Mouse (Mus musculus) hindbrain, embryonic 10.5 days (tissue): ENCODE measurements around the gene Mn1. TPM values are rescaled to one million over a fixed set of nuclear protein-coding genes. Genes with fewer than 3 reads are reported as not detected.
A peak's percentile ranks its signal among the peaks of the same experiment; 100 is the strongest.

Experiments used
- DNase-seq: peaks from one replicate; pipeline ENCODE4 v3.0.0-alpha.2; 2017; ENCODE audit warnings: low spot score
- H3K27ac ChIP-seq: fragments of 300-500 bp; sonication (generic); 2 replicates; pipeline ENCODE4 v1.5.1; 2016; ENCODE audit warnings: mild to moderate bottlenecking, moderate library complexity
- H3K27me3 ChIP-seq: fragments of 300-500 bp; sonication (generic); 2 replicates; pipeline ENCODE4 v1.6.1; 2016; ENCODE audit warnings: mild to moderate bottlenecking; ENCODE audit not compliant: poor library complexity, insufficient read depth, severe bottlenecking
- H3K36me3 ChIP-seq: fragments of 300-500 bp; sonication (generic); 2 replicates; pipeline ENCODE4 v1.6.1; 2016; ENCODE audit warnings: mild to moderate bottlenecking, moderate library complexity
- H3K4me1 ChIP-seq: fragments of 300-500 bp; sonication (generic); replicated peaks from 2 replicates; pipeline ENCODE4 v1.6.1; 2016; ENCODE audit warnings: mild to moderate bottlenecking
- H3K4me3 ChIP-seq: fragments of 300-500 bp; sonication (generic); 2 replicates; pipeline ENCODE4 v1.5.1; 2016; ENCODE audit warnings: mild to moderate bottlenecking, moderate library complexity
- H3K9me3 ChIP-seq: fragments of 300-500 bp; sonication (generic); 2 replicates; pipeline ENCODE4 v1.6.1; 2016; ENCODE audit warnings: mild to moderate bottlenecking, moderate library complexity
- WGBS: fragments of 180-500 bp; shearing (Covaris S2); methylation state at CpG from one replicate; pipeline ENCODE4 v1.1.7; 2016; 5-methylcytosine and 5-hydroxymethylcytosine counted together
- polyA plus RNA-seq: library from polyadenylated mRNA; unstranded; fragments of >200 nt; fragmentation: Nextera tagmentation; extraction: Ambion mirVana; gene quantifications from 2 replicates; pipeline ENCODE4 v1.2.1, GENCODE M21; 2016

Mn1 gene
- polyA plus RNA-seq = 55.9 and 65.1 TPM in 2 replicates

GRCm38 (mm10) chr5:111416591-111417374, at the start of gene Mn1:
TSS of gene Mn1 (plus strand) at chr5:111417362.
- H3K4me1 ChIP-seq = peaks cover 75% of the 10 kb centered on the region
- H3K9me3 ChIP-seq = no peaks in the 10 kb centered on the region
- peaks cover 37% of the 10 kb centered on the region for H3K36me3 ChIP-seq
- H3K27ac ChIP-seq = peak within 1 kb of the TSS; percentile 99
- peaks cover 14% of the 10 kb centered on the region; the same call in 1 of the 2 replicates for H3K27me3 ChIP-seq
- peak within 1 kb of the TSS; percentile 99 for H3K4me3 ChIP-seq
- WGBS = under 1% methylated on average over 88 of the region's 88 CpGs
- peak; percentile 97 for DNase-seq

DNA sequence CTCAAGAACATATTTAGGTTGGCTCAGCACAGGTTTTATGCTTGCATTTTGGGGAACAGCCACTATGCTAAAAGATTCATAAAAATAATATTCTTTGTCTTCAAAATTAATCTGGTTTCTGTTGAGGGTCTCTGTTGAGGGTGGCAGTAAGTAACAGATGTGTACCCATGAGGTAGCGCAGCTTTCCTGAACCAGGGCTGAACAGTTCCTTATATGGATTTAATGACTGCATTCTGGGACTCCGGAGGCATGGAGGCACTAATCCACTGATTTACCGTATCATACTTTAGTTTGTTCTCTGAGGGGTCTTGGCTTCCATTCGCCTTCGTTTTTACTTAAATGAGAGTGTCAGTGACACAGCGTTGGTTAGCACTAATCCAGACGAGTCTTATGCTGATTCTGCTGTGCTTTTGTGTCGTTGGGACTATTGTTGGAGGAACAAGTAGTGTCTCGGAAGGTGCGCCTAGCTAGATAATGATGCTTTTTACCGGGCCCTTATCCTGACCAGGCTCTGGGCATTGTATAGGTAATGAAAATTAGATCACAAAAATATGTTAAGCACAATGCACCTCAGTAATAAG, 49.1 kb upstream of the Mn1 start:
- Histone ChIP-seq H3K27me3 (no peaks in the 10 kb centered on the region), H3K4me1 (peaks cover 21% of the 10 kb centered on the region), H3K27ac (peak overlapping the region; percentile 81), H3K4me3 (no peak overlapping the region), H3K36me3 (peaks cover 83% of the 10 kb centered on the region), H3K9me3 (no peaks in the 10 kb centered on the region)
- WGBS = 83% methylated on average over 11 of the region's 11 CpGs
- no peak for DNase-seq

DNA sequence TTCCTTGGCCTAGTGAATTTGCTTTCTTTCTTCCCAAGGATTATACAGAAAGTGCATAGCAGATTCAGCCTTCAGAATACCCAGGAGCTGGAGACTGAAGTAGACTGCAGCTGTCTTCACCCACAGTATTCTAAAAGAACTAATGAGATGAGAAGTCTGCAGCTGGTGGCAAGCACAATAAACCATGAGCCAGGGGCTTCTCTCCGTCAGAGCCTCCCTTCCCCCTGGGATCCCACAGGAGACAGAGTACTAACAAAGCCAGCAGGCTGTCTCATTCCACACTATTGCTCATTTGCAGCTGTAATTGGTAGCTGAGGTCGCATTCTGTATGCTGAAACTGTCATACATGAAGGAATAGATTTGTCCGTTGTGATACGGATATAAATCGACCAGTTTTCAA, 48.6 kb upstream of the Mn1 start:
- Histone ChIP-seq H3K4me1 (peaks cover 21% of the 10 kb centered on the region), H3K4me3 (no peak overlapping the region), H3K27me3 (no peaks in the 10 kb centered on the region), H3K36me3 (peaks cover 83% of the 10 kb centered on the region), H3K9me3 (no peaks in the 10 kb centered on the region), H3K27ac (peak overlapping the region; percentile 81)
- DNase-seq = peak; percentile 30
- 81% methylated on average over 5 of the region's 5 CpGs for WGBS

DNA sequence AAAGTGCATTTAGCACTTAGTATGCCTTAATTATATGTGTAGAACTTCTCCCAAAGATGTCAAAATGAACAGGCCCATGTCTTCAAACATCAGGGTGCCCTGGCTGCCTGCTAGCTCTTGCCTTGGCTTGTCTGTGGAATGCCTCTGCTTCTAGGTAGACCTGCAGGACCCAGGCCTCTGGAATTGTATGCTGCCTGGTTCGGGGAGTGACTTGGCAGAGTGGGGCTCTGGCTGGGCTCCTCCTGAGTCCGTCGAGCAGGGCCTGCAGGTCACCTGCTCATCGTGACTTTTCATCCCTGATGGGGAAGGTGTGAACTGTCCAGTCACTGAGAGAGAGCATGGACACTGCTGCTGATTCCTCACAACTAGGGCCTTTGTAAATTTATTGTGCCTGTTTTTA, 41.5 kb upstream of the Mn1 start:
- no peak for DNase-seq
- Histone ChIP-seq H3K4me1 (peaks cover 5% of the 10 kb centered on the region; the same call in 1 of the 2 replicates), H3K27me3 (no peaks in the 10 kb centered on the region), H3K4me3 (no peak overlapping the region), H3K9me3 (no peaks in the 10 kb centered on the region), H3K36me3 (peaks cover 98% of the 10 kb centered on the region), H3K27ac (no peak overlapping the region)
- WGBS = 88% methylated on average over 4 of the region's 4 CpGs

DNA sequence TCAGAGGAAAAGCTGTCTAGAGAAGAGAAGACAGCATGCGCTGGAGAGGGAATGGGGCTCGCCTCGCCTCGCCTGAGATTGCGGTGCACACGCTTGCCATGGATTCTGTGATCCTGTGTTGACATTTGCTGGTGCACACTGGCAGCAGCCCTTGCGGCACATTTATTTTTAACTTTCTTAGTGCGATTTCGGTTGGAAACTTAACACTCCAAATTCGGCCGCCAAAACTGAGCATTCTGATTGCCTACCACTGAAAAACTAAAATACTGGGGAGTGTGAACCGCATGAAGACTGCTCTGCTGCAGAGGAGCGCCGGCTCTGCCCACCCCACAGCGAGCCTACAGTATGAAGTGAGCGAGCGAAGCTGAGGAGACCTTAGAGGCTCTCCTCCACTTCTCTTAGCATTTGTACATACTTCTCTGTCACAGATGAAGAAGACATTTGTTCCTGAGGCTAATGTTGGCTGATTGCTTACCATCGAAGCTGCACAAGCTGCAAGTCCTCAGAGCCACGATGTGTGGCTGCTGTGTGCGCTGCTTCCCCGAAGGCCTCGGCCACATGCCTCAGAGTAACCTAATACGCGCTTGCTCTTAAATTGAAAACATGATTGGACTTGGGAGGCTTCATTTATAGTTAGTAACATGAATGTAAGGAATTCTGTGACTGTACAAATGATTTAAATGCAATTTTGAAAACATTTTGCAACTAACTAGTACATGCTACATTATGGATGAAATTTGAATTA, 40.7 kb upstream of the Mn1 start:
- WGBS = 91% methylated on average over 24 of the region's 24 CpGs
- no peaks in the 10 kb centered on the region for H3K9me3 ChIP-seq

GRCm38 (mm10) chr5:111378126-111378993, 38.8 kb upstream of the Mn1 start:
- no peak for DNase-seq
- 70% methylated on average over 7 of the region's 7 CpGs for WGBS
- Histone ChIP-seq H3K9me3 (no peaks in the 10 kb centered on the region), H3K27me3 (no peaks in the 10 kb centered on the region), H3K27ac (no peak overlapping the region), H3K4me3 (no peak overlapping the region), H3K36me3 (peaks cover 94% of the 10 kb centered on the region), H3K4me1 (peaks cover 5% of the 10 kb centered on the region; the same call in 1 of the 2 replicates)

More for the DNA sequence above, 40.7 kb upstream of the Mn1 start:
- Histone ChIP-seq H3K4me1 (peaks cover 5% of the 10 kb centered on the region; the same call in 1 of the 2 replicates), H3K4me3 (no peak overlapping the region), H3K27ac (no peak overlapping the region), H3K27me3 (no peaks in the 10 kb centered on the region), H3K36me3 (peaks cover 98% of the 10 kb centered on the region)
- no peak for DNase-seq

DNA sequence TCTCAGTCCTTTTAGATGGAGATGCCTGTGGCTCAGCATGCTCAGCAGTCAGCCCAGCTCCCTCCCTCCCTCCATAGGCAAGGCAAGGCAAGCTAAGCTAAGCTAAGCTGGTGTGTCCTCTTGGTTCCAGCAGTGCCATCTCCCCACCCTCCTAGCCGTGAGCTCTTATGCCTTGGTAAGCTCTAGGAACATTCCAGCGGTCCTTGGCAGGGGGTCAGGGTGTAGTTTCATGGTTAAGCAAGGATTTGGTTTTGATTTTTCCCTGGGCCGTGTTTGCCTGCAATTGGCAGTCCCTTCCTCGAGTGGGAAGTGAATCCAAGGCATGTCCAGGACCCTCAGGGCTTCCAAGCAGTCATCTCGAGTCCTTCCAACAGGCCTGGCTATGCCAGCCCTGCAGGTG, 33.8 kb upstream of the Mn1 start:
- no peak for DNase-seq
- H3K27ac ChIP-seq = no peak overlapping the region
- H3K4me1 ChIP-seq = peaks cover 10% of the 10 kb centered on the region; the same call in 1 of the 2 replicates
- WGBS = 81% methylated on average over 5 of the region's 5 CpGs
- no peaks in the 10 kb centered on the region for H3K9me3 ChIP-seq
- peaks cover 96% of the 10 kb centered on the region for H3K36me3 ChIP-seq
- no peak overlapping the region for H3K4me3 ChIP-seq
- H3K27me3 ChIP-seq = no peaks in the 10 kb centered on the region

- H3K4me1 ChIP-seq = peaks cover 38% of the 10 kb centered on the region
- WGBS = 90% methylated on average over 10 of the region's 10 CpGs
- H3K27ac ChIP-seq = no peak overlapping the region
- H3K9me3 ChIP-seq = no peaks in the 10 kb centered on the region
- H3K4me3 ChIP-seq = no peak overlapping the region
- H3K27me3 ChIP-seq = no peaks in the 10 kb centered on the region
- peaks cover 41% of the 10 kb centered on the region for H3K36me3 ChIP-seq
- DNase-seq = no peak
Measured at GRCm38 (mm10) chr5:111390911-111391310, 26.3 kb upstream of the Mn1 start.

DNA sequence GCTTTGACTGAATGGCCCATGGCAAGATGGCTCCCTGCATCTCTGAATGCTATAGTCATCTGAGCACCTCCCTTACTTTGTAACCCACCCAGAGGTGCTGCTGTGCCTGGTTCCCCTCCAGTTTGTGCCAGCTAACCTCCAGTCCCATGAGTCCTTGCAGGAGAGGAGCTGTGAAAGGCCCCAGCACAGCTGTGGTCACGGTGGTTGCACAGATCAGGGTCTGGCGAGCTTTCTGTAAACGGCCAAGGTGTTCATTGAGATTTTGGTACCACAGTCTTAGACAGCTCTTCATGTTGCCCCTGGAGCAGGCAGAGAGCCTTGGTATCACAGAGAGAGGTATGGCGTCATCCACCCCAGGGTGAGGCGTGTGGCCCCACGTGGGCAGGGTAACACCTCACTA, 25.7 kb upstream of the Mn1 start:
- Histone ChIP-seq H3K9me3 (no peaks in the 10 kb centered on the region), H3K27ac (no peak overlapping the region), H3K4me3 (no peak overlapping the region), H3K4me1 (peaks cover 43% of the 10 kb centered on the region), H3K27me3 (no peaks in the 10 kb centered on the region), H3K36me3 (peaks cover 35% of the 10 kb centered on the region)
- WGBS = 86% methylated on average over 6 of the region's 6 CpGs
- DNase-seq = no peak

GRCm38 (mm10) chr5:111393346-111394197, 23.6 kb upstream of the Mn1 start:
- peaks cover 7% of the 10 kb centered on the region; the same call in 1 of the 2 replicates for H3K27me3 ChIP-seq
- peak overlapping the region; percentile 35 for H3K4me3 ChIP-seq
- peaks cover 16% of the 10 kb centered on the region for H3K36me3 ChIP-seq
- 7% methylated on average over 17 of the region's 17 CpGs for WGBS
- DNase-seq = peak; percentile 83
- peak overlapping the region; percentile 85 for H3K27ac ChIP-seq
- no peaks in the 10 kb centered on the region for H3K9me3 ChIP-seq
- H3K4me1 ChIP-seq = peaks cover 56% of the 10 kb centered on the region

DNA sequence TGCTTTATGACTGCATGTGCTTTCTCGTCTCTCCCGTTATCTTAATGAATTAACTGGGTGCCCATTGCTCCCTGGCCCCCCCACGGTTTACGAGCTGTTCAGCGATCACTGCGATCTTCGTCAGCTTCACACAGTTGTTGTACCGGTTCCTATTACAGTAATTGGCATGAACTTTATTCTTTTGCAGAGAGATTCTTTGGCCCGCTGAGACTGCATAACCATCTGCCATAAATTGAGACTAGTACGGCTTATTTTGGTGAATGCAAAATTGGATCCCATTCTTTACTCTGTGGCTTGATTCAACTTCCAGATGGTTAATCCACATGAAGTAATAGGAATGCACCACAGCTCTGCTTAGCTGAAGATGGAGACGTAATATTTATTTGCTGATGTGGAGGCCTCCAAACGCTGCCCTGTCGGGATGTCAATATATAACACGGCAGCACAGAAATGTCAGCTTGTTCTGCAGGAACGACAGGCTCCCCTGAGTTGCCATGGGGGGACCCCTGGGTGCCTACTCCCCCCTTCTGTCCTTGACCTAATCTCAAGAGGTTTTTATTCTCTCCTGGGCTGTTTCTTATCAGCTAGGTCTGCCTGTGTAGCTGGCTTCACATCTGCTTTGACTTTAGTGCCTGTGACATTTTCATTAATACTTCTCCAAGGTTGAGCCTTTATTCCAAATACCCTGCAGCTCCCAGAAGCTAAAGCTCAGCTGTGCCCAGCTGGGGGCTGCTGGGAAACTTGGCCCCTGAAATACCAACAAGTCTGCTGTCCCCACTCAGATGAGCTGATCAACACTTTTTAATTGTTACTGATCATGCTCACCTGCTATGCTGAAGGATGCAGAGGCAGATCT, 22.7 kb upstream of the Mn1 start:
- Histone ChIP-seq H3K4me1 (peaks cover 58% of the 10 kb centered on the region), H3K9me3 (no peaks in the 10 kb centered on the region), H3K4me3 (peak overlapping the region; percentile 35), H3K36me3 (peaks cover 7% of the 10 kb centered on the region), H3K27ac (peak overlapping the region; percentile 85), H3K27me3 (peaks cover 7% of the 10 kb centered on the region; the same call in 1 of the 2 replicates)
- DNase-seq = no peak
- 29% methylated on average over 15 of the region's 15 CpGs for WGBS
